Mouse (Mus musculus): ENCODE data around the gene Lsm10. TPM values are rescaled to one million over a fixed set of nuclear protein-coding genes. Genes with fewer than 3 reads are reported as not detected.
"Not testable (repeated sequence)": the region's sequence is repeated elsewhere in the genome, so short reads cannot be mapped to it uniquely, and the experiment has no call there.

The Lsm10 gene
- polyA plus RNA-seq, 2 experiments: 20.3 to 25.9 TPM

- H3K9me3 ChIP-seq (ENCODE audit: control insufficient read depth, low read length): no peaks in the 10 kb centered on the region
- H3K9ac ChIP-seq (replicated peaks): no peak overlapping the region
- no peaks in the 10 kb centered on the region for H3K27me3 ChIP-seq (ENCODE audit: control insufficient read depth, insufficient read depth, low read length)
- H3K4me2 ChIP-seq (ENCODE audit: low read depth): no peak overlapping the region
- no peaks in the 10 kb centered on the region for H3K4me1 ChIP-seq (replicated peaks; ENCODE audit: control insufficient read depth in 2 of 2, insufficient read depth in 2 of 2, low read length in 1 of 2)
- DNase-seq (ENCODE audit: low read depth in 3 of 3, low spot score in 3 of 3) (no peak), ATAC-seq (ENCODE audit: insufficient read depth) (no peak)
- H3K4me3 ChIP-seq (ENCODE audit: insufficient read depth in 1 of 2, low read depth in 2 of 2, low read length in 2 of 2): no peak overlapping the region
- TF ChIP-seq CTCF (IDR thresholded peaks at IDR 0.05; ENCODE audit: low read depth) (no peak), EP300 (IDR thresholded peaks at IDR 0.05; ENCODE audit: low read depth) (no peak)
- WGBS (ENCODE audit: insufficient replicate concordance): 60% methylated on average over 8 of the region's 8 CpGs
- no peak overlapping the region for H3K27ac ChIP-seq
- H3K36me3 ChIP-seq (replicated peaks; ENCODE audit: control insufficient read depth, insufficient read depth, low read depth): no peaks in the 10 kb centered on the region
These were observed 12.0 kb upstream of the Lsm10 start for GRCm38 (mm10) chr4:126084382-126084781.

GRCm38 (mm10) chr4:126085996-126086576 is 10.3 kb upstream of the Lsm10 start:
- Histone ChIP-seq H3K4me3 (ENCODE audit: insufficient read depth in 1 of 2, low read depth in 2 of 2, low read length in 2 of 2) (no peak overlapping the region), H3K36me3 (replicated peaks; ENCODE audit: control insufficient read depth, insufficient read depth, low read depth) (no peaks in the 10 kb centered on the region), H3K9me3 (ENCODE audit: control insufficient read depth, low read length) (no peaks in the 10 kb centered on the region), H3K27ac (no peak overlapping the region), H3K9ac (replicated peaks) (no peak overlapping the region), H3K4me2 (ENCODE audit: low read depth) (no peak overlapping the region), H3K27me3 (ENCODE audit: control insufficient read depth, insufficient read depth, low read length) (no peaks in the 10 kb centered on the region), H3K4me1 (replicated peaks; ENCODE audit: control insufficient read depth in 2 of 2, insufficient read depth in 2 of 2, low read length in 1 of 2) (peaks cover 0 to 7% of the 10 kb centered on the region in 2 experiments; a peak in 2 of 4 replicates)
- 17% methylated on average over 7 of the region's 7 CpGs for WGBS (ENCODE audit: insufficient replicate concordance)
- DNase-seq (ENCODE audit: low read depth in 3 of 3, low spot score in 3 of 3) (peak; percentile 60 to 64 (median 60)), ATAC-seq (ENCODE audit: insufficient read depth) (peak; percentile 77)
- TF ChIP-seq CTCF (IDR thresholded peaks at IDR 0.05; ENCODE audit: low read depth): peak; percentile 97
- no peak for TF ChIP-seq EP300 (IDR thresholded peaks at IDR 0.05; ENCODE audit: low read depth)

- peaks cover 0 to 7% of the 10 kb centered on the region in 2 experiments; a peak in 2 of 4 replicates for H3K4me1 ChIP-seq (replicated peaks; ENCODE audit: control insufficient read depth in 2 of 2, insufficient read depth in 2 of 2, low read length in 1 of 2)
- no peak overlapping the region for H3K4me3 ChIP-seq (ENCODE audit: insufficient read depth in 1 of 2, low read depth in 2 of 2, low read length in 2 of 2)
- no peak for TF ChIP-seq CTCF (IDR thresholded peaks at IDR 0.05; ENCODE audit: low read depth)
- no peak for TF ChIP-seq EP300 (IDR thresholded peaks at IDR 0.05; ENCODE audit: low read depth)
- H3K4me2 ChIP-seq (ENCODE audit: low read depth): no peak overlapping the region
- ATAC-seq (ENCODE audit: insufficient read depth) (no peak), DNase-seq (ENCODE audit: low read depth in 3 of 3, low spot score in 3 of 3) (no peak)
- no peak overlapping the region for H3K9ac ChIP-seq (replicated peaks)
- 45% methylated on average over 7 of the region's 7 CpGs for WGBS (ENCODE audit: insufficient replicate concordance)
- no peaks in the 10 kb centered on the region for H3K27me3 ChIP-seq (ENCODE audit: control insufficient read depth, insufficient read depth, low read length)
- no peaks in the 10 kb centered on the region for H3K9me3 ChIP-seq (ENCODE audit: control insufficient read depth, low read length)
- no peak overlapping the region for H3K27ac ChIP-seq
- no peaks in the 10 kb centered on the region for H3K36me3 ChIP-seq (replicated peaks; ENCODE audit: control insufficient read depth, insufficient read depth, low read depth)
These were observed 6.1 kb upstream of the Lsm10 start for GRCm38 (mm10) chr4:126090101-126090847.

- no peak overlapping the region for H3K27ac ChIP-seq
- H3K4me2 ChIP-seq (ENCODE audit: low read depth): no peak overlapping the region
- WGBS (ENCODE audit: insufficient replicate concordance): 44% methylated on average over 4 of the region's 4 CpGs
- H3K36me3 ChIP-seq (replicated peaks; ENCODE audit: control insufficient read depth, insufficient read depth, low read depth): no peaks in the 10 kb centered on the region
- TF ChIP-seq EP300 (IDR thresholded peaks at IDR 0.05; ENCODE audit: low read depth) (no peak), CTCF (IDR thresholded peaks at IDR 0.05; ENCODE audit: low read depth) (no peak)
- no peaks in the 10 kb centered on the region for H3K27me3 ChIP-seq (ENCODE audit: control insufficient read depth, insufficient read depth, low read length)
- DNase-seq (ENCODE audit: low read depth in 3 of 3, low spot score in 3 of 3) (no peak), ATAC-seq (ENCODE audit: insufficient read depth) (no peak)
- no peaks in the 10 kb centered on the region for H3K9me3 ChIP-seq (ENCODE audit: control insufficient read depth, low read length)
- H3K4me1 ChIP-seq (replicated peaks; ENCODE audit: control insufficient read depth in 2 of 2, insufficient read depth in 2 of 2, low read length in 1 of 2): peaks cover 0 to 7% of the 10 kb centered on the region in 2 experiments; a peak in 2 of 4 replicates
- no peak overlapping the region for H3K9ac ChIP-seq (replicated peaks)
- no peak overlapping the region for H3K4me3 ChIP-seq (ENCODE audit: insufficient read depth in 1 of 2, low read depth in 2 of 2, low read length in 2 of 2)
These were observed 5.6 kb upstream of the Lsm10 start for GRCm38 (mm10) chr4:126090848-126091124.

- Histone ChIP-seq H3K27me3 (ENCODE audit: control insufficient read depth, insufficient read depth, low read length) (no peaks in the 10 kb centered on the region), H3K9me3 (ENCODE audit: control insufficient read depth, low read length) (no peaks in the 10 kb centered on the region), H3K4me3 (ENCODE audit: insufficient read depth in 1 of 2, low read depth in 2 of 2, low read length in 2 of 2) (no peak overlapping the region), H3K9ac (replicated peaks) (no peak overlapping the region), H3K36me3 (replicated peaks; ENCODE audit: control insufficient read depth, insufficient read depth, low read depth) (no peaks in the 10 kb centered on the region), H3K27ac (no peak overlapping the region), H3K4me1 (replicated peaks; ENCODE audit: control insufficient read depth in 2 of 2, insufficient read depth in 2 of 2, low read length in 1 of 2) (peaks cover 1 to 8% of the 10 kb centered on the region in 2 experiments), H3K4me2 (ENCODE audit: low read depth) (no peak overlapping the region)
- 78% methylated on average over 8 of the region's 8 CpGs for WGBS (ENCODE audit: insufficient replicate concordance)
- no peak for TF ChIP-seq EP300 (IDR thresholded peaks at IDR 0.05; ENCODE audit: low read depth)
- no peak for TF ChIP-seq CTCF (IDR thresholded peaks at IDR 0.05; ENCODE audit: low read depth)
- ATAC-seq (ENCODE audit: insufficient read depth) (no peak), DNase-seq (ENCODE audit: low read depth in 3 of 3, low spot score in 3 of 3) (no peak)
These were observed 4.5 kb upstream of the Lsm10 start for GRCm38 (mm10) chr4:126091873-126092272.

GRCm38 (mm10) chr4:126095622-126096430 is 597 bp upstream of the Lsm10 start:
- Histone ChIP-seq H3K4me2 (ENCODE audit: low read depth) (peak overlapping the region; percentile 91), H3K4me1 (replicated peaks; ENCODE audit: control insufficient read depth in 2 of 2, insufficient read depth in 2 of 2, low read length in 1 of 2) (peaks cover 24 to 31% of the 10 kb centered on the region in 2 experiments), H3K4me3 (ENCODE audit: insufficient read depth in 1 of 2, low read depth in 2 of 2, low read length in 2 of 2) (peak overlapping the region in 1 of 2 experiments; percentile 83; a peak in 2 of 4 replicates)
- 48% methylated on average over 14 of the region's 14 CpGs for WGBS (ENCODE audit: insufficient replicate concordance)
- ATAC-seq (ENCODE audit: insufficient read depth); H3K9ac ChIP-seq (replicated peaks); H3K36me3 ChIP-seq (replicated peaks; ENCODE audit: control insufficient read depth, insufficient read depth, low read depth); H3K27ac ChIP-seq; DNase-seq (ENCODE audit: low read depth in 3 of 3, low spot score in 3 of 3); H3K27me3 ChIP-seq (ENCODE audit: control insufficient read depth, insufficient read depth, low read length); H3K9me3 ChIP-seq (ENCODE audit: control insufficient read depth, low read length): not testable (repeated sequence)
